Comparison of ENCODE assay signal across 19 mouse cellular contexts in the genomic region with DNA sequence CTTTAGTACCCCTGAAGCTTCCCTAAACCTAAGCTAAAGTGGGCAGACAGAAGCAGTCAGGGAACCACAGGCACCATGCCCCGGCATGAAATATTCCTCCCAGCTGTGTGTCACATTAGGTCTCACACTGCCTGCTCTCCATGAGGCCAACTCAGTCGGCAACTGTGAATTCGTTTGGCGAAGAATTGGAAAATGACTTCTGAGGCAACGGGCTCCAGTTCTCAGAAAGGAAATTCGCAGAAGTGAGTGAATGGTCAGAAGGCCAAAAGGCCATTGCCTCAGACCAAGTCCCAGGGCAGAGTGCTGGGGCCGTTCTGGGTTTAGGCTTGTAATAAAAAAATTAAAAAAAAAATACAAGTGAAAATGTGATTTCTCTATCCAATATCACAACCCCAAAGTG. TPM values are rescaled to one million over a fixed set of nuclear protein-coding genes. Genes with fewer than 3 reads are reported as not detected.
A peak's percentile ranks its signal among the peaks of the same experiment; 100 is the strongest.
DNase-seq lines count a peak whose midpoint lies in the region; ATAC-seq and TF ChIP-seq lines count a peak whose summit lies in the region.
"Had no signal": no experiment of that assay in that cellular context is flagged by ENCODE, and none has a peak within 500 bp of the region (broad histone marks: within the 10 kb centered on the region; RNA-seq: fewer than 3 reads in every experiment).

No protein-coding gene starts in this region.

- no peak for TF ChIP-seq CTCF in kidney, adult 2 months (conservative IDR thresholded peaks at IDR 0.05; ENCODE audit: insufficient read depth, insufficient read length, low read depth, low read length)
- TF ChIP-seq CTCF in cerebellum, adult 2 months (IDR thresholded peaks at IDR 0.05; ENCODE audit: borderline replicate concordance, insufficient read depth, low read depth, low read length): no peak

- peaks cover 12% of the 10 kb centered on the region for H3K4me1 ChIP-seq in kidney, adult 2 months (ENCODE audit: control insufficient read depth, insufficient read depth, low read length)
- no peaks in the 10 kb centered on the region for H3K4me1 ChIP-seq in kidney, embryonic 15.5 days
- H3K4me1 ChIP-seq in cerebellum, adult 2 months (ENCODE audit: control insufficient read depth, insufficient read depth, low read length): no peaks in the 10 kb centered on the region
- H3K4me1 ChIP-seq: liver, embryonic 13.5 days; megakaryocyte, embryonic 14.5 days; stomach, embryonic 15.5 days had no signal

- peak; percentile 83 for DNase-seq in kidney, adult 2 months
- peak; percentile 11 to 34 for DNase-seq in adrenal gland, postnatal 36 days
- DNase-seq in heart, adult 9 months (ENCODE audit: low spot score in 2 of 2): peak; percentile 51 to 76
- peak; percentile 18 for DNase-seq in lung, postnatal 14 days
- no peak for DNase-seq in cerebellum, adult 2 months
- no peak for DNase-seq in layer of hippocampus, postnatal 10 days (ENCODE audit: low spot score in 2 of 2)
- DNase-seq: cerebellum, postnatal 36 days; liver, embryonic 13.5 days; right cerebral cortex, postnatal 4 days; thymus, postnatal 4 days had no signal

- H3K4me3 ChIP-seq in kidney, adult 2 months (ENCODE audit: insufficient read depth, low read depth, low read length): no peak overlapping the region
- H3K4me3 ChIP-seq in kidney, embryonic 15.5 days (replicated peaks): no peak overlapping the region
- no peak overlapping the region for H3K4me3 ChIP-seq in cerebellum, adult 2 months (replicated peaks; ENCODE audit: insufficient read depth, low read depth, low read length)
- H3K4me3 ChIP-seq: embryonic facial prominence, embryonic 13.5 days; liver, embryonic 13.5 days; megakaryocyte, embryonic 14.5 days; stomach, embryonic 15.5 days had no signal

- H3K4me2 ChIP-seq in kidney, embryonic 15.5 days: no peak overlapping the region
- H3K4me2 ChIP-seq: embryonic facial prominence, embryonic 13.5 days; hindbrain, embryonic 14.5 days; liver, embryonic 13.5 days; stomach, embryonic 15.5 days had no signal

- no peaks in the 10 kb centered on the region; the same call in 1 of the 2 replicates for H3K27me3 ChIP-seq in kidney, adult 2 months (replicated peaks; ENCODE audit: control insufficient read depth, insufficient read depth, low read length)
- no peaks in the 10 kb centered on the region for H3K27me3 ChIP-seq in kidney, embryonic 15.5 days
- H3K27me3 ChIP-seq in cerebellum, adult 2 months (ENCODE audit: control insufficient read depth, insufficient read depth, low read length): no peaks in the 10 kb centered on the region
- H3K27me3 ChIP-seq: embryonic facial prominence, embryonic 13.5 days; liver, embryonic 13.5 days; megakaryocyte, embryonic 14.5 days; stomach, embryonic 15.5 days had no signal

- ATAC-seq in kidney, embryonic 15.5 days (replicated peaks; ENCODE audit: low FRiP score): no peak
- no peak for ATAC-seq in cerebellum, adult (ENCODE audit: insufficient number of reproducible peaks, low FRiP score, low TSS enrichment)

- 49% methylated on average over 7 of the region's 7 CpGs for WGBS in kidney, adult 2 months
- WGBS in kidney, embryonic 15.5 days: 62% methylated on average over 7 of the region's 7 CpGs
- 44% methylated on average over 7 of the region's 7 CpGs for WGBS in cerebellum, adult 2 months

- 0 out of 2 replicates have a peak overlapping the region, but pooled peaks have one; percentile 17 for H3K27ac ChIP-seq in kidney, adult 2 months (ENCODE audit: insufficient read depth, low read depth, low read length)
- no peak overlapping the region for H3K27ac ChIP-seq in kidney, embryonic 15.5 days
- H3K27ac ChIP-seq in cerebellum, adult 2 months (ENCODE audit: insufficient read depth, low read length): no peak overlapping the region
- H3K27ac ChIP-seq: embryonic facial prominence, embryonic 13.5 days; hindbrain, embryonic 14.5 days; kidney, postnatal 0 days; liver, embryonic 13.5 days; stomach, embryonic 15.5 days had no signal

- H3K9me3 ChIP-seq in kidney, embryonic 15.5 days (replicated peaks): no peaks in the 10 kb centered on the region
- H3K9me3 ChIP-seq: embryonic facial prominence, embryonic 13.5 days; liver, embryonic 13.5 days; stomach, embryonic 15.5 days had no signal

- TF ChIP-seq POLR2A in kidney, adult 2 months (IDR thresholded peaks at IDR 0.05; ENCODE audit: low read depth, low read length): no peak
- TF ChIP-seq POLR2A in cerebellum, adult 2 months (IDR thresholded peaks at IDR 0.05; ENCODE audit: borderline replicate concordance, insufficient read depth, low read length): no peak

- H3K9ac ChIP-seq in kidney, embryonic 15.5 days: no peak overlapping the region
- H3K9ac ChIP-seq: embryonic facial prominence, embryonic 13.5 days; hindbrain, embryonic 14.5 days; liver, embryonic 13.5 days; stomach, embryonic 15.5 days had no signal

- no peaks in the 10 kb centered on the region for H3K36me3 ChIP-seq in kidney, adult 2 months (ENCODE audit: control insufficient read depth, insufficient read depth, low read length)
- H3K36me3 ChIP-seq in kidney, embryonic 15.5 days: no peaks in the 10 kb centered on the region
- H3K36me3 ChIP-seq: embryonic facial prominence, embryonic 13.5 days; liver, embryonic 13.5 days; stomach, embryonic 15.5 days had no signal

RNA-seq across cellular contexts. Expression of a gene that starts 43.9 kb away (rescaled TPM):
- 28.9 and 29.7 TPM in 2 replicates for polyA plus RNA-seq in kidney, adult 2 months (2012; rRNA removed)
- polyA plus RNA-seq in kidney, embryonic 15.5 days (2015; fragmentation: Nextera tagmentation; extraction: Ambion mirVana): 33.9 and 37.1 TPM in 2 replicates
- total RNA-seq in adrenal gland, postnatal 36 days (2021): 10 to 100 TPM; 18.0 to 52.1 TPM
- 4.1 and 4.5 TPM in 2 replicates for polyA plus RNA-seq in cerebellum, adult 2 months (2012; rRNA removed)
- total RNA-seq in layer of hippocampus, postnatal 10 days (2021): 10 to 100 TPM; 18.5 to 19.9 TPM
- total RNA-seq: granulocyte monocyte progenitor cell, adult 5-6 weeks; monocyte, adult 5-6 weeks had no signal

Comparison
In these comparisons a context has a peak if more than half of its experiments do, and no peak if none do; other contexts are left out.
1. DNase-seq: peak in kidney, adult 2 months (single experiment), adrenal gland, postnatal 36 days (2 of 2), heart, adult 9 months (2 of 2) and lung, postnatal 14 days (single experiment); none in cerebellum, adult 2 months (0 of 2) and layer of hippocampus, postnatal 10 days (0 of 2).